Mouse (Mus musculus) kidney, embryonic 15.5 days (tissue): ENCODE data around the gene Cyp8b1. TPM values are rescaled to one million over a fixed set of nuclear protein-coding genes. Genes with fewer than 3 reads are reported as not detected.

ENCODE experiments used
- ATAC-seq: fragments of 200-750 bp; cut with Nextera tagmentation; replicated peaks from 2 replicates; pipeline ENCODE4 v1.8.0; 2017; ENCODE audit warnings: moderate TSS enrichment; ENCODE audit not compliant: low FRiP score
- H3K27ac ChIP-seq: fragments of 300-500 bp; sonication (generic); 2 replicates; pipeline ENCODE4 v1.5.1; 2015; ENCODE audit warnings: mild to moderate bottlenecking, inconsistent platforms
- H3K27me3 ChIP-seq: fragments of 300-500 bp; sonication (generic); 2 replicates; pipeline ENCODE4 v1.6.1; 2015; ENCODE audit warnings: inconsistent platforms
- H3K36me3 ChIP-seq: fragments of 300-500 bp; sonication (generic); 2 replicates; pipeline ENCODE4 v1.6.1; 2015; ENCODE audit warnings: inconsistent platforms
- H3K4me1 ChIP-seq: fragments of 300-500 bp; sonication (generic); 2 replicates; pipeline ENCODE4 v1.6.1; 2015; ENCODE audit warnings: inconsistent platforms
- H3K4me2 ChIP-seq: fragments of 300-500 bp; sonication (generic); 2 replicates; pipeline ENCODE4 v1.6.1; 2015; ENCODE audit warnings: moderate library complexity, mild to moderate bottlenecking, inconsistent platforms
- H3K4me3 ChIP-seq: fragments of 300-500 bp; sonication (generic); replicated peaks from 2 replicates; pipeline ENCODE4 v1.5.1; 2015; ENCODE audit warnings: mild to moderate bottlenecking, inconsistent platforms
- H3K9ac ChIP-seq: fragments of 300-500 bp; sonication (generic); 2 replicates; pipeline ENCODE4 v1.6.1; 2015; ENCODE audit warnings: mild to moderate bottlenecking, inconsistent platforms
- H3K9me3 ChIP-seq: fragments of 300-500 bp; sonication (generic); replicated peaks from 2 replicates; pipeline ENCODE4 v1.6.1; 2016; ENCODE audit warnings: inconsistent platforms
- WGBS: fragments of 180-500 bp; shearing (Covaris S2); methylation state at CpG from one replicate; pipeline ENCODE4 v1.1.7; 2015; ENCODE audit warnings: mixed read lengths; 5-methylcytosine and 5-hydroxymethylcytosine counted together
- polyA plus RNA-seq: library from polyadenylated mRNA; unstranded; fragments of >200 nt; fragmentation: Nextera tagmentation; extraction: Ambion mirVana; gene quantifications from 2 replicates; pipeline ENCODE4 v1.2.1, GENCODE M21; 2015

Cyp8b1 gene
- polyA plus RNA-seq, 1 experiment from 2014 or later = 0.10 TPM

- H3K4me1 ChIP-seq = no peaks in the 10 kb centered on the region
- no peak overlapping the region for H3K4me2 ChIP-seq
- no peaks in the 10 kb centered on the region for H3K9me3 ChIP-seq
- no peak overlapping the region for H3K4me3 ChIP-seq
- 78% methylated on average over 4 of the region's 4 CpGs for WGBS
- H3K27ac ChIP-seq = no peak overlapping the region
- H3K36me3 ChIP-seq = no peaks in the 10 kb centered on the region
- H3K27me3 ChIP-seq = peaks cover 3% of the 10 kb centered on the region; the same call in 1 of the 2 replicates
- ATAC-seq = no peak
- H3K9ac ChIP-seq = no peak overlapping the region
Observed at GRCm38 (mm10) chr9:121912786-121913185, 3.3 kb downstream of the Cyp8b1 start.

DNA sequence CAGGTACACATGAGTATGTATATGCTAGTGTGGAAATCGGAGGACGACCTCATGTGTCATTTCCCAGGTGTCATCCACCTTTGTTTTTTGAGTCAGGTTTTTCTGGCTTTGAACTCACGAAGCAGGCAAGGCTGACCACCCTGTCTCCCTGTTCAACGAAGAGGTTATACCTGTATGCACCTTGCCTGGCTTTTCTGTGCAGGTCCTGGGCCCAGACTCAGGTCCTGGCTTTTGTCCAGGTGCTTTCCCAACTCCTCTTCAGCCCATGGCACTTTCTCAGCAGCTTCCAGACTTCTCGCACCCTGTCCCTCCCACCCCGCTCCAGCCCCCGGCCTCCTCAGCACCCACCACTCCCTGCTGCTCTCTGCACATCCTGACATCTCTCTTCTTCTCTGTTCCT, 4.9 kb downstream of the Cyp8b1 start:
- 92% methylated on average over 7 of the region's 7 CpGs for WGBS
- Histone ChIP-seq H3K4me3 (no peak overlapping the region), H3K27me3 (peaks cover 3% of the 10 kb centered on the region; the same call in 1 of the 2 replicates), H3K4me1 (no peaks in the 10 kb centered on the region), H3K27ac (no peak overlapping the region), H3K36me3 (no peaks in the 10 kb centered on the region), H3K9ac (no peak overlapping the region), H3K9me3 (no peaks in the 10 kb centered on the region), H3K4me2 (no peak overlapping the region)
- ATAC-seq = no peak

DNA sequence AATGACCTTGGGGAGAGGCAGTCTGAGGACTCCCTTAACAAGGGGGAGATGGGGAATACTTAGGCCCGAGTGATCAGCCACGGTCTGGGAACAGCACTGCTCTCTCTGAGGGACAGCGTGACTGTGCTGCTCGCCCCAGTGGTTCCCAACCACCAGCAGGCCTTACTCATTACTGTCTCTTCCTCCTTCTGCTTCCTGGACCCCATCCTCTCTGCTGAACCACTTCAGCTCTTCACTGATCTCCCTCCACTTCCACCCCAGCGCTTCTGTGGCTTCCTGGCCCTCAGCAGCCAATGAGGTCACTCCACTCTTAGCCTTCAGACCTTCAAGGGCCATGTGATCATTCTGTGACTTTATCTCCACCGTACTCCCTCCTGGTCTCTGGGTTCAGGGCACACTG, 6.5 kb downstream of the Cyp8b1 start:
- no peaks in the 10 kb centered on the region for H3K9me3 ChIP-seq
- 78% methylated on average over 6 of the region's 6 CpGs for WGBS
- H3K9ac ChIP-seq = no peak overlapping the region
- H3K27me3 ChIP-seq = peaks cover 3% of the 10 kb centered on the region; the same call in 1 of the 2 replicates
- no peaks in the 10 kb centered on the region for H3K36me3 ChIP-seq
- H3K27ac ChIP-seq = no peak overlapping the region
- H3K4me2 ChIP-seq = no peak overlapping the region
- ATAC-seq = no peak
- H3K4me1 ChIP-seq = no peaks in the 10 kb centered on the region
- no peak overlapping the region for H3K4me3 ChIP-seq

DNA sequence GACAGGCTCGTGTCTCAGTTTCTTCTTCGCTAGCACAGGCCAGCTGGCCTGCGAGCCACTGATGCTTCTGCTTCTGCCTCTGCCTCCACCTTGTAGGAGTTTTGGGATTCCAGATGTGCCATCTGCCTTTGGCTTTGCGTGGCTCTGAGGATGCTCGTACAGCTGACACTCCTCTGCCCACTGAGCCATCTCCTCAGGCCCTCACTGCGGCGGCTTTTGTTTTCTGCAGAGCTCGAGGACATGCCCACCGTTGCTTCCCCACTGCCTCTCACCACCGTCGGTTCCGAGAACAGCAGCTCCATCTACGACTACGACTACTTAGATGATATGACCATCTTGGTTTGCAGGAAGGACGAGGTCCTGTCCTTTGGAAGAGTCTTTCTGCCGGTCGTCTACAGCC, 7.8 kb downstream of the Cyp8b1 start:
- Histone ChIP-seq H3K9me3 (no peaks in the 10 kb centered on the region), H3K36me3 (no peaks in the 10 kb centered on the region), H3K27ac (no peak overlapping the region), H3K27me3 (peaks cover 1% of the 10 kb centered on the region; the same call in 1 of the 2 replicates), H3K9ac (no peak overlapping the region), H3K4me3 (no peak overlapping the region), H3K4me2 (no peak overlapping the region), H3K4me1 (no peaks in the 10 kb centered on the region)
- ATAC-seq = no peak
- 91% methylated on average over 17 of the region's 17 CpGs for WGBS

DNA sequence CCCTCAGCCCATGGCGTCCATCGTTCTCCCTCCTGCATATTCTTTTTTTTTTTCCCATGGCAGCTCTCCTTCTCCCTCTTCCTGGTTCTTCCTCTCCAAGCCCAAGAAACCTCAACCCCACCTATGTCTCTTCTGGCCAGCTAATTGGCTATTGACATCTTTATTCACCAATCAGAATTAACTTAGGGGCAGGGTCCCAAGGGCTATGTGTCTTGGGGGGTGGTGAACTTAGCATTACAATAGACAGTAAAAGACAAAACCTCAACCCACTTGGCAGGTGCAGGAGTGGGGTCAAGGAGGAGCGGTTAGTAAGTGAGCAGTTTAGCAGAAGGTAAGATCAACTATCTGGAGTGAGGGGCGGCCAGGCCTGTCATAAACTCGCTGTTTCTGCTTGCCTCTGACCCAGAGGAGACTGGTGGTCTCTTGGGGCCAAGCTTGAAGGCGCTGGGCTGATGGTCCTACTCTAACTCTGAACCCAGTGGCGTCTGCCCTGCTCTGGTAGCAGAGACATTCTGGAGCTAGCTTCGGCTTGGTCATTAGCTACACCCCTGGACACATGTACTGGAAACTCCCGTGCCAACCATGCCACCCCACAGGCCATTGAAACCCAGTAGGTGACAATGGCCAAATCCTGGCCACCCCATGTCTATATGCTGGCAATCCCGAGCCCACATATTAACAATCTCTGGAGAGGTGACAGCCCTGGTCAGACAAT, 8.6 kb downstream of the Cyp8b1 start:
- 67% methylated on average over 10 of the region's 10 CpGs for WGBS
- Histone ChIP-seq H3K27me3 (no peaks in the 10 kb centered on the region), H3K27ac (no peak overlapping the region), H3K4me3 (no peak overlapping the region), H3K9me3 (no peaks in the 10 kb centered on the region), H3K4me2 (no peak overlapping the region), H3K36me3 (no peaks in the 10 kb centered on the region), H3K9ac (no peak overlapping the region), H3K4me1 (no peaks in the 10 kb centered on the region)
- no peak for ATAC-seq

- ATAC-seq = no peak
- Histone ChIP-seq H3K27me3 (no peaks in the 10 kb centered on the region), H3K9ac (no peak overlapping the region), H3K4me1 (no peaks in the 10 kb centered on the region), H3K9me3 (no peaks in the 10 kb centered on the region), H3K36me3 (no peaks in the 10 kb centered on the region), H3K27ac (no peak overlapping the region), H3K4me3 (no peak overlapping the region), H3K4me2 (no peak overlapping the region)
- 87% methylated on average over 5 of the region's 5 CpGs for WGBS
Observed at GRCm38 (mm10) chr9:121906456-121906855, 9.6 kb downstream of the Cyp8b1 start.

DNA sequence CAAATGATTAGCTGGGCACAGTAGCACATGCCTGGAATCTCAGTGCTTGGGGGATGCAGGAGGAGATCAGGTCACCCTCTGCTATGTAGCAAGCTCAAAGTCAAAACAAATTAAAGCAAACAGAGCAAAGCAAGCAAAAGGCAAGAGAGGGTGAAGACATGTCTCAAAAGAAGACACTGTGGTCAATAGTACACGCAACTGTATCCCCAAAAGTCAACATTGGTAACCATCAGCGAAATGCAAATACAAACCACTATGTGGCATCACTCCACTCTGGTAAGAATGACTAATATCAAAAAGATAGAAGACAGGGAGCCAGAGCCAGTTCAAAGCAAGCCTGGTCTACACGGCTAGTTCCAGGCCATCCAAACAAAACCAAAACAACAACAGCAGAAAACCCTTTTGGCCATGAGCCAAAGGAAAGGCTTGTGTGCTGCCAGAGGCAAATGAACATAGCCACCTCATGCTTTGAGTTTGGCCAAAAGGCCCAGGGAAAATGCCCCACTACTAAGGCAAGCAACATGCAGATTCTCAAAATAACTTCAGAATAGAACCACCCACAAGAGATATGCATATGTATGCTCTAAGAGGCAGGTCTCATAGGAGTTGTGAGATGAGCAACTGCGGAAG, 10.4 kb downstream of the Cyp8b1 start:
- no peaks in the 10 kb centered on the region for H3K36me3 ChIP-seq
- H3K4me1 ChIP-seq = no peaks in the 10 kb centered on the region
- H3K4me2 ChIP-seq = no peak overlapping the region
- 88% methylated on average over 4 of the region's 4 CpGs for WGBS
- H3K4me3 ChIP-seq = no peak overlapping the region
- no peak overlapping the region for H3K27ac ChIP-seq
- H3K9me3 ChIP-seq = no peaks in the 10 kb centered on the region
- no peak for ATAC-seq
- no peak overlapping the region for H3K9ac ChIP-seq
- H3K27me3 ChIP-seq = no peaks in the 10 kb centered on the region

GRCm38 (mm10) chr9:121904946-121905345, 11.2 kb downstream of the Cyp8b1 start:
- 85% methylated on average over 7 of the region's 7 CpGs for WGBS
- Histone ChIP-seq H3K36me3 (no peaks in the 10 kb centered on the region), H3K4me3 (no peak overlapping the region), H3K9me3 (no peaks in the 10 kb centered on the region), H3K27me3 (no peaks in the 10 kb centered on the region), H3K27ac (no peak overlapping the region), H3K4me1 (no peaks in the 10 kb centered on the region), H3K4me2 (no peak overlapping the region), H3K9ac (no peak overlapping the region)
- no peak for ATAC-seq

GRCm38 (mm10) chr9:121904319-121904718, 11.8 kb downstream of the Cyp8b1 start:
- Histone ChIP-seq H3K36me3 (no peaks in the 10 kb centered on the region), H3K9ac (no peak overlapping the region), H3K4me2 (no peak overlapping the region), H3K27ac (no peak overlapping the region), H3K4me1 (no peaks in the 10 kb centered on the region), H3K9me3 (no peaks in the 10 kb centered on the region), H3K27me3 (no peaks in the 10 kb centered on the region), H3K4me3 (no peak overlapping the region)
- no peak for ATAC-seq
- 84% methylated on average over 4 of the region's 4 CpGs for WGBS

DNA sequence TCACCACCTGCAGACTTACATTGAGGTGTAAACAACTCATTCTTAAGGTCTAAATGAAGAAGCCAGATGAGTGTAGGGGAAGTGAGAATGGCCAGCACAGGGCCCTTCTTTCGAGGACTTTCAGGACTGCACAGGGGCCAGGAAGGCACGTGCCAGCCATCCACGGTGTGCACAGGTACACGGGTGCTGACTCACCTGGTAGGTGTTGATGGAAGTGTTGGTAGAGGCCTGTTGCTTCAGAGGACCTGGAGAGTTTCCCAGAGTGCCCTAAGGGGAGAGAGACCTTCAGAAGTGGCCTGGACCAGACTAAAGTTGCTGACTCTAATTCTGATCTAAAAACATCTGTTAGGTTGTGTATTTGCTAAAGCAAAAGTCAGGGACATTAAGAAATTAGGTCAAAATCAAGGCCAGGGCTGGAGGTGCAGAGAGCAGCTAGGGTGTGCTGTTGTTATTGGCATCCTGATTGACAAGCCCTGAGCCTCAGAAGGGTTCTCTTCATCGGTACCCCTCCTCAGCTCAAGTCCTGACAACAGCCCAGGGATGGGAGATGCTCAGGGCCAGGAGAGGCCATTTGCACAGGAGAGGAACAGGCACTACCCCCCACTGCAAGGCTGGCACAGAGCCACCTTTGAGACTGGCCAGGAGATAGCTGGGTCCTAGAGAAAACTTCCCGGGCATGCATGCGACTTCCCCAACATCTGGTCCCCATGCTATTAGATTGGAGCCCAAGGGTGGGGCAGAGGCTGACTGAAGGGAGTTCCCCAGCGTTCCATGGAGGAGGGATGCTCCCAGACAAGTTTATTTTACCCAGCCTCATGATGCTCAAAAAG, 12.4 kb downstream of the Cyp8b1 start:
- ATAC-seq = no peak

DNA sequence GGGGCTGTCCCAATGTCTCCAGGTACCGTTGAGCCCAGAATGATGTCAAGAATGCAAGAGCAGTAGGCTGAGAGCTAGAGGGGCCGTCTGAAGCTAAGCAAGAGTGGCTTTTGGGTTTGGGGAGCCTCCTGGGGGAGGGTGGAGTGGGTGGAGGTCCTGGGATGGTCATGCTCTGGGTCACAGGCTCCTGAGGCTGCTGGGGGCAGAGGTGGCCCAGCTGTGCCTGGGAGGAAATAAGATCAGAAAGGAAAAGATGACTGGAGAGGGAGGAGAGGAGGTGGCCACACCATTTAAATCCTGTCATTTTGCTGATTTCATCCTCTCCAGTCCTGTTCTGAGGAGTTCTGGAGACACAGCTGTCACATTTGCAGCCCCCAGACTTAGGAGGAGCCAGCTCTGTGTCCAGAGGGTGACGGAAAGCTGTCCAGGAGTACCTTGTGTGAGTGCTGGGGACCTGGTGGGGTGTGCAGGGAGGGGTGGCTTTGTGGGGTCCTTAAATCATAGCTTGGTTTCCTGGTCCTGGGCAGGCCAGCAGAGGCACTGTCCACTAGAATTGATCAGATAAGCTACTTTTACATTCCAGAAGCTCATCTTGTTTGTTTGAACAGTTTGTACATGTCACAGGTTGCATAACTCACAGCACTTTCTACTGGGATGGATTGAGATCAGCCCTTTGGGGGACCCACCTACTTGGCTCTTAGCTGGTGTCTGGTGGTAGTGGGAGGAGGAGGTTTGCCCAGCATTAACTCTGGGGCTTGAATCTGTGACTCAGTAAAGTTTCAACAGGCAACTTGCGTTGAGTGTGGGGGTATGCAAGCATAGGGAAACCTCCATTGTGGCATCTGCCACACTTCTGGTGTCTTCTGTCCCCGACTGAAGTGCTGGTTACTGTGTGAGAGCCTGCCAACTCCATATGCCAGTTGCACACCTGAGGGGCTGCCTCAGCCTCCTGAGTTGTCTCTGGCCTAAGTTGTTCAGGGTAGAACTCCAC, 14.1 kb downstream of the Cyp8b1 start:
- WGBS = 56% methylated on average over 5 of the region's 5 CpGs
- H3K36me3 ChIP-seq = no peaks in the 10 kb centered on the region
- H3K4me1 ChIP-seq = no peaks in the 10 kb centered on the region
- ATAC-seq = no peak
- H3K27me3 ChIP-seq = no peaks in the 10 kb centered on the region
- H3K9me3 ChIP-seq = no peaks in the 10 kb centered on the region
- H3K9ac ChIP-seq = no peak overlapping the region
- no peak overlapping the region for H3K4me2 ChIP-seq
- no peak overlapping the region for H3K4me3 ChIP-seq
- H3K27ac ChIP-seq = no peak overlapping the region

More for the DNA sequence above, 12.4 kb downstream of the Cyp8b1 start:
- Histone ChIP-seq H3K9me3 (no peaks in the 10 kb centered on the region), H3K27me3 (no peaks in the 10 kb centered on the region), H3K4me1 (no peaks in the 10 kb centered on the region), H3K9ac (no peak overlapping the region), H3K36me3 (no peaks in the 10 kb centered on the region), H3K4me3 (no peak overlapping the region), H3K27ac (no peak overlapping the region), H3K4me2 (no peak overlapping the region)
- WGBS = 82% methylated on average over 8 of the region's 8 CpGs
